Mouse (Mus musculus): ENCODE data around the gene Sppl2b. TPM values are rescaled to one million over a fixed set of nuclear protein-coding genes. Genes with fewer than 3 reads are reported as not detected.
A peak's percentile ranks its signal among the peaks of the same experiment; 100 is the strongest.

The Sppl2b gene
- polyA plus RNA-seq, 1 experiment, result 81.2 TPM

- Histone ChIP-seq H3K27ac (ENCODE audit: insufficient read depth, low read depth, low read length) (no peak overlapping the region), H3K27me3 (ENCODE audit: control insufficient read depth, insufficient read depth, low read length) (peaks cover 21% of the 10 kb centered on the region), H3K4me1 (ENCODE audit: control insufficient read depth, insufficient read depth, insufficient read length, low read length) (peaks cover 4% of the 10 kb centered on the region), H3K36me3 (ENCODE audit: control insufficient read depth, insufficient read depth, low read length) (no peaks in the 10 kb centered on the region), H3K4me3 (ENCODE audit: low read depth, low read length) (no peak overlapping the region)
- 79% methylated on average over 15 of the region's 15 CpGs for WGBS
- TF ChIP-seq CTCF (IDR thresholded peaks at IDR 0.05; ENCODE audit: extremely low read depth, insufficient read length, insufficient replicate concordance, low read depth, low read length) (no peak), POLR2A (IDR thresholded peaks at IDR 0.05; ENCODE audit: low read depth, low read length) (no peak)
These were observed 12.7 kb upstream of the Sppl2b start for GRCm38 (mm10) chr10:80842334-80842733.

GRCm38 (mm10) chr10:80843087-80843930, 11.8 kb upstream of the Sppl2b start:
- Histone ChIP-seq H3K27me3 (ENCODE audit: control insufficient read depth, insufficient read depth, low read length) (peaks cover 21% of the 10 kb centered on the region), H3K4me3 (ENCODE audit: low read depth, low read length) (peak overlapping the region; percentile 39), H3K4me1 (ENCODE audit: control insufficient read depth, insufficient read depth, insufficient read length, low read length) (peaks cover 4% of the 10 kb centered on the region), H3K36me3 (ENCODE audit: control insufficient read depth, insufficient read depth, low read length) (no peaks in the 10 kb centered on the region), H3K27ac (ENCODE audit: insufficient read depth, low read depth, low read length) (no peak overlapping the region)
- WGBS, result 17% methylated on average over 32 of the region's 32 CpGs
- no peak for TF ChIP-seq CTCF (IDR thresholded peaks at IDR 0.05; ENCODE audit: extremely low read depth, insufficient read length, insufficient replicate concordance, low read depth, low read length)
- TF ChIP-seq POLR2A (IDR thresholded peaks at IDR 0.05; ENCODE audit: low read depth, low read length), result no peak

- H3K4me1 ChIP-seq (ENCODE audit: control insufficient read depth, insufficient read depth, insufficient read length, low read length), result peaks cover 4% of the 10 kb centered on the region
- peaks cover 21% of the 10 kb centered on the region for H3K27me3 ChIP-seq (ENCODE audit: control insufficient read depth, insufficient read depth, low read length)
- H3K27ac ChIP-seq (ENCODE audit: insufficient read depth, low read depth, low read length), result no peak within 1 kb of the TSS
- H3K36me3 ChIP-seq (ENCODE audit: control insufficient read depth, insufficient read depth, low read length), result no peaks in the 10 kb centered on the region
- peak within 1 kb of the TSS; percentile 39 for H3K4me3 ChIP-seq (ENCODE audit: low read depth, low read length)
- TF ChIP-seq CTCF (IDR thresholded peaks at IDR 0.05; ENCODE audit: extremely low read depth, insufficient read length, insufficient replicate concordance, low read depth, low read length) (no peak), POLR2A (IDR thresholded peaks at IDR 0.05; ENCODE audit: low read depth, low read length) (no peak)
- WGBS, result 3% methylated on average over 47 of the region's 51 CpGs
These were observed 11.0 kb upstream of the Sppl2b start, which contains the start of gene Lingo3 for GRCm38 (mm10) chr10:80843931-80844547. Gene Lingo3, minus strand, starts transcription at chr10:80844039.

- WGBS, result 73% methylated on average over 8 of the region's 8 CpGs
- H3K4me3 ChIP-seq (ENCODE audit: low read depth, low read length), result no peak overlapping the region
- H3K36me3 ChIP-seq (ENCODE audit: control insufficient read depth, insufficient read depth, low read length), result no peaks in the 10 kb centered on the region
- no peak overlapping the region for H3K27ac ChIP-seq (ENCODE audit: insufficient read depth, low read depth, low read length)
- H3K27me3 ChIP-seq (ENCODE audit: control insufficient read depth, insufficient read depth, low read length), result peaks cover 21% of the 10 kb centered on the region
- H3K4me1 ChIP-seq (ENCODE audit: control insufficient read depth, insufficient read depth, insufficient read length, low read length), result peaks cover 4% of the 10 kb centered on the region
- no peak for TF ChIP-seq POLR2A (IDR thresholded peaks at IDR 0.05; ENCODE audit: low read depth, low read length)
These were observed 9.9 kb upstream of the Sppl2b start for GRCm38 (mm10) chr10:80845055-80845693.

- WGBS, result 68% methylated on average over 12 of the region's 12 CpGs
- Histone ChIP-seq H3K4me1 (ENCODE audit: control insufficient read depth, insufficient read depth, insufficient read length, low read length) (peaks cover 4% of the 10 kb centered on the region), H3K36me3 (ENCODE audit: control insufficient read depth, insufficient read depth, low read length) (no peaks in the 10 kb centered on the region), H3K27ac (ENCODE audit: insufficient read depth, low read depth, low read length) (no peak overlapping the region), H3K4me3 (ENCODE audit: low read depth, low read length) (no peak overlapping the region), H3K27me3 (ENCODE audit: control insufficient read depth, insufficient read depth, low read length) (peaks cover 21% of the 10 kb centered on the region)
- no peak for TF ChIP-seq POLR2A (IDR thresholded peaks at IDR 0.05; ENCODE audit: low read depth, low read length)
- no peak for TF ChIP-seq CTCF (IDR thresholded peaks at IDR 0.05; ENCODE audit: extremely low read depth, insufficient read length, insufficient replicate concordance, low read depth, low read length)
These were observed 9.3 kb upstream of the Sppl2b start for GRCm38 (mm10) chr10:80845732-80846131.

- Histone ChIP-seq H3K4me1 (ENCODE audit: control insufficient read depth, insufficient read depth, insufficient read length, low read length) (peaks cover 4% of the 10 kb centered on the region), H3K4me3 (ENCODE audit: low read depth, low read length) (no peak overlapping the region), H3K27ac (ENCODE audit: insufficient read depth, low read depth, low read length) (no peak overlapping the region), H3K36me3 (ENCODE audit: control insufficient read depth, insufficient read depth, low read length) (peaks cover 12% of the 10 kb centered on the region), H3K27me3 (ENCODE audit: control insufficient read depth, insufficient read depth, low read length) (peaks cover 11% of the 10 kb centered on the region)
- 8% methylated on average over 10 of the region's 10 CpGs for WGBS
- TF ChIP-seq CTCF (IDR thresholded peaks at IDR 0.05; ENCODE audit: extremely low read depth, insufficient read length, insufficient replicate concordance, low read depth, low read length) (no peak), POLR2A (IDR thresholded peaks at IDR 0.05; ENCODE audit: low read depth, low read length) (no peak)
These were observed 6.5 kb upstream of the Sppl2b start for GRCm38 (mm10) chr10:80848571-80848970.

GRCm38 (mm10) chr10:80855749-80856073, 636 bp downstream of the Sppl2b start:
- 15% methylated on average over 11 of the region's 11 CpGs for WGBS
- Histone ChIP-seq H3K27ac (ENCODE audit: insufficient read depth, low read depth, low read length) (no peak overlapping the region), H3K36me3 (ENCODE audit: control insufficient read depth, insufficient read depth, low read length) (peaks cover 12% of the 10 kb centered on the region), H3K27me3 (ENCODE audit: control insufficient read depth, insufficient read depth, low read length) (no peaks in the 10 kb centered on the region), H3K4me3 (ENCODE audit: low read depth, low read length) (peak overlapping the region; percentile 81), H3K4me1 (ENCODE audit: control insufficient read depth, insufficient read depth, insufficient read length, low read length) (peaks cover 16% of the 10 kb centered on the region)
- no peak for TF ChIP-seq CTCF (IDR thresholded peaks at IDR 0.05; ENCODE audit: extremely low read depth, insufficient read length, insufficient replicate concordance, low read depth, low read length)
- no peak for TF ChIP-seq POLR2A (IDR thresholded peaks at IDR 0.05; ENCODE audit: low read depth, low read length)

Measured in small intestine, adult 2 months (tissue).